Mouse (Mus musculus) forebrain, embryonic 14.5 days (tissue): ENCODE results near the gene Cd59a. TPM values are rescaled to one million over a fixed set of nuclear protein-coding genes. Genes with fewer than 3 reads are reported as not detected.
"Not testable (repeated sequence)": the region's sequence is repeated elsewhere in the genome, so short reads cannot be mapped to it uniquely, and the experiment has no call there.

Experiments used
- ATAC-seq: fragments of 200-750 bp; cut with Nextera tagmentation; 2 replicates; pipeline ENCODE4 v1.8.0; 2017; ENCODE audit warnings: mild to moderate bottlenecking, moderate library complexity
- DNase-seq: peaks from one replicate; pipeline ENCODE4 v3.0.0-alpha.2; 2015; ENCODE audit warnings: low spot score
- H3K27ac ChIP-seq: fragments of 300-500 bp; sonication (generic); 2 replicates; pipeline ENCODE4 v1.5.1; 2014; ENCODE audit warnings: low read depth, mild to moderate bottlenecking, control low read depth, low read length, moderate library complexity
- H3K27me3 ChIP-seq: fragments of 300-500 bp; sonication (generic); replicated peaks from 2 replicates; pipeline ENCODE4 v1.6.1; 2014; ENCODE audit warnings: low read length, control low read depth, mixed read lengths; ENCODE audit not compliant: control insufficient read depth, insufficient read depth
- H3K36me3 ChIP-seq: fragments of 300-500 bp; sonication (generic); 2 replicates; pipeline ENCODE4 v1.6.1; 2014; ENCODE audit warnings: low read length, control low read depth; ENCODE audit not compliant: control insufficient read depth, insufficient read depth
- H3K4me1 ChIP-seq: fragments of 300-500 bp; sonication (generic); 2 replicates; pipeline ENCODE4 v1.6.1; 2014; ENCODE audit warnings: antibody characterized with exemption, low read length, control low read depth; ENCODE audit not compliant: control insufficient read depth, insufficient read depth
- H3K4me2 ChIP-seq: fragments of 300-500 bp; sonication (generic); 2 replicates; pipeline ENCODE4 v1.6.1; 2014; ENCODE audit warnings: mild to moderate bottlenecking, control low read depth, low read length
- H3K4me3 ChIP-seq: fragments of 300-500 bp; sonication (generic); 2 replicates; pipeline ENCODE4 v1.5.1; 2014; ENCODE audit warnings: low read depth, low read length, control low read depth
- H3K9ac ChIP-seq: fragments of 300-500 bp; sonication (generic); 2 replicates; pipeline ENCODE4 v1.6.1; 2014; ENCODE audit warnings: mild to moderate bottlenecking, low read length, control low read depth, moderate library complexity
- H3K9me3 ChIP-seq: fragments of 300-500 bp; sonication (generic); replicated peaks from 2 replicates; pipeline ENCODE4 v1.6.1; 2016; ENCODE audit warnings: low read length, control low read depth, mixed read lengths; ENCODE audit not compliant: control insufficient read depth
- WGBS: fragments of 180-500 bp; shearing (Covaris S2); extraction: QIAGEN DNeasy Blood & Tissue Kit; methylation state at CpG from one replicate; pipeline ENCODE4 v1.1.7; 2014; 5-methylcytosine and 5-hydroxymethylcytosine counted together
- polyA plus RNA-seq: library from polyadenylated mRNA; unstranded; fragments of >200 nt; fragmentation: Nextera tagmentation; extraction: Ambion mirVana; gene quantifications from 2 replicates; pipeline ENCODE4 v1.2.1, GENCODE M21; 2014

Gene Cd59a
- 5.7 and 7.3 TPM in 2 replicates for polyA plus RNA-seq

DNA sequence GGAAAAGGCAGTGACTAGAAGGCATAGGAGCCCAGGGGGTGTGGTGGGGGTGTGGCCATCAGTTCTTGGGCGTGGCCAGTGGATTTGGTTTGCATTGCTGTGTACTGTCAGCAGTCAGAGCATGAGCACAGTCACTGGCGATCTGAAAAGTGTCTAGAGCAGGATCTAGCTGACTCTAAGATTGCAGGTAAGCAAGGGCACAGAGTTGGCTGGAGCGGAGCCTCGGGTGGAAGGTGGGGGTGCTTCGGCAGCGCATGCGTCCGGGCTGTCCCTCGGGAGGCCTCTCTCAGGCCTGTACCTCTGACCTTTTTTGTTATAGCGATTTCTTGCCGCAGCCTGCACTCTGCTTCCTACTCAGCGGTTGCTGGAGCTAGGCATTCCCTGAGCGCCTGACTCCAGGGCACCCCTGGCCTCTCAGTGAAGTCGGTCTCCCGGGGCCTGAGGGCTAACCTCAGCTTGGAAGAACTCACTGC lies at the start of gene Cd59a:
Gene Cd59a (plus strand): TSS at position 61 of the 473 bp plus-strand sequence.
- WGBS: 9% methylated on average over 15 of the region's 15 CpGs

GRCm38 (mm10) chr2:104058381-104058780 lies 37.2 kb upstream of the Cd59a start:
- DNase-seq: no peak
- no peak overlapping the region for H3K9ac ChIP-seq

More for the DNA sequence above, at the start of gene Cd59a:
- DNase-seq: peak; percentile 70
- Histone ChIP-seq H3K4me1 (0 out of 2 replicates have a peak, but pooled peaks cover 4% of the 10 kb centered on the region), H3K9ac (peak within 1 kb of the TSS; percentile 54), H3K36me3 (no peaks in the 10 kb centered on the region), H3K27me3 (no peaks in the 10 kb centered on the region), H3K9me3 (no peaks in the 10 kb centered on the region), H3K4me2 (peak within 1 kb of the TSS; percentile 57), H3K4me3 (peak within 1 kb of the TSS; percentile 30), H3K27ac (0 out of 2 replicates have a peak within 1 kb of the TSS, but pooled peaks have one; percentile 9)
- ATAC-seq: peak; percentile 79

DNA sequence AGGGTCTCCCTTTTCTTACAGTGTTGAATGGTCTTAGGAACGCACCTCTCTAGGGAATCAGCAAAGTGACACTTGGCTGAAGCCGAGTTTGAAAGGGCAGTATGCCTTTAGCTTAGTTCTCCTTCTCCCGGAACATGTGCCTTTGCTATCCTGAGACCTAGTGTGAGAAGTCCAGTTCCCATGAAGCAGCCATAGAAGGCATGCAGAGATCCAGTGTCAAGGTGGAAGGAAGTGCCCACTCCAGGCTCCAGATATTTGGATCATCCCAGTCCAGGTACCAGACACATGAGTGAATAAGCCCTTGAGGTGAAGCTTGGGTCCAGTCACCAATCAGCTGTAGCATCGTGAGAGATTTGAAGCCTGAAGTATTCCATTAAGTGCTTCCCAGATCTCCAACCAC lies 36.6 kb upstream of the Cd59a start:
- no peak overlapping the region for H3K4me3 ChIP-seq
- H3K4me1 ChIP-seq: no peaks in the 10 kb centered on the region
- H3K27me3 ChIP-seq: no peaks in the 10 kb centered on the region
- no peak overlapping the region for H3K4me2 ChIP-seq
- DNase-seq (no peak), ATAC-seq (no peak)
- H3K27ac ChIP-seq: no peak overlapping the region
- WGBS: 92% methylated on average over 4 of the region's 4 CpGs
- no peak overlapping the region for H3K9ac ChIP-seq
- H3K9me3 ChIP-seq: no peaks in the 10 kb centered on the region
- H3K36me3 ChIP-seq: peaks cover 27% of the 10 kb centered on the region

More at GRCm38 (mm10) chr2:104058381-104058780, 37.2 kb upstream of the Cd59a start:
- H3K27ac ChIP-seq: no peak overlapping the region
- H3K4me1 ChIP-seq: no peaks in the 10 kb centered on the region
- no peaks in the 10 kb centered on the region for H3K9me3 ChIP-seq
- no peaks in the 10 kb centered on the region for H3K27me3 ChIP-seq
- 91% methylated on average over 1 of the region's 1 CpGs for WGBS
- no peak overlapping the region for H3K4me2 ChIP-seq
- no peak for ATAC-seq
- H3K36me3 ChIP-seq: peaks cover 33% of the 10 kb centered on the region
- H3K4me3 ChIP-seq: no peak overlapping the region

- peaks cover 21% of the 10 kb centered on the region; the same call in 1 of the 2 replicates for H3K36me3 ChIP-seq
- H3K27ac ChIP-seq: no peak overlapping the region
- H3K4me3 ChIP-seq: no peak overlapping the region
- no peaks in the 10 kb centered on the region for H3K27me3 ChIP-seq
- no peak for DNase-seq
- no peak overlapping the region for H3K9ac ChIP-seq
- H3K4me2 ChIP-seq: no peak overlapping the region
- 90% methylated on average over 10 of the region's 10 CpGs for WGBS
- no peak for ATAC-seq
- no peaks in the 10 kb centered on the region for H3K9me3 ChIP-seq
- no peaks in the 10 kb centered on the region for H3K4me1 ChIP-seq
Observed at GRCm38 (mm10) chr2:104059786-104060185, 35.8 kb upstream of the Cd59a start.

GRCm38 (mm10) chr2:104060996-104061395 lies 34.6 kb upstream of the Cd59a start:
- Histone ChIP-seq H3K9ac (no peak overlapping the region), H3K27ac (no peak overlapping the region), H3K27me3 (no peaks in the 10 kb centered on the region), H3K4me1 (no peaks in the 10 kb centered on the region), H3K9me3 (no peaks in the 10 kb centered on the region), H3K4me2 (no peak overlapping the region), H3K4me3 (no peak overlapping the region), H3K36me3 (peaks cover 14% of the 10 kb centered on the region; the same call in 1 of the 2 replicates)
- 95% methylated on average over 6 of the region's 6 CpGs for WGBS
- no peak for DNase-seq
- no peak for ATAC-seq

DNA sequence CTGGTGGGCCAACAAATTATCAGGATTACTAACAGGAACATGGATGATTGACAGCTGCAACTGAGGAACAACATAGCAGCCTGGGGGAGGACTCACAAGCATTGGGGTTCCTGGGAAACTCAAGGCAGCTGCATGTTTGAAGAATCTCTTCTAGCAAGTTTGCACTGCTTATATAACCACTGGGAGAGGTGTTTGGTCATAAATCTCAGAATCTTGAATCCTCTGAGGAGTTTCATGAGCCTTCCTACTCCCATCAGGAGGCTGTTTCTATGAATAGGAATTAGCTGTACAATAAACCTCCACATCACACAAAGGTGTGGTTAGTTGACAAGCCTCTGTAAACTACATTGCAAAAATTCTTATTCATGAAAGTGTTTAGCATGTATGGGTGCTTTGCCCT lies 32.9 kb upstream of the Cd59a start:
- H3K4me2 ChIP-seq: no peak overlapping the region
- ATAC-seq: no peak
- H3K9me3 ChIP-seq: no peaks in the 10 kb centered on the region
- H3K4me1 ChIP-seq: no peaks in the 10 kb centered on the region
- no peak overlapping the region for H3K4me3 ChIP-seq
- H3K9ac ChIP-seq: no peak overlapping the region
- H3K27me3 ChIP-seq: no peaks in the 10 kb centered on the region
- no peak overlapping the region for H3K27ac ChIP-seq
- peaks cover 14% of the 10 kb centered on the region; the same call in 1 of the 2 replicates for H3K36me3 ChIP-seq
- DNase-seq: no peak

DNA sequence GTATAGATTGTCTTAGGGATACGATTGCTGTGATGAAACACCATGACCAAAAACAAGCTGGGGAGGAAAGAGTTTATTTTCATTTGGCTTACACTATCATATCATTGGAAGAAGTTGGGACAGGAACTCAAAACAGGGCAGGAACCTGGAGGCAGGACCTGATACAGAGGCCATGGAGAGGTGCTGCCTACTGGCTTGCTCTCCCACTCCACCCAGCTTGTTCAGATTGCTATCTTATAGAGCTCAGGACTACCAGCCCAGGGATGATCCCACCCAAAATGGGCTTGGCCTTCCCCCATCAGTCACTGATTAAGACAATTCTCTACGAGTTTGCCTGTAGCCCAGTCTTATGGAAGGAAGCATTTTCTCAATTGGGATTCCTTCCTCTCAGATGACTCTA lies 31.4 kb upstream of the Cd59a start:
- WGBS: 93% methylated on average over 2 of the region's 2 CpGs
- no peak for DNase-seq

GRCm38 (mm10) chr2:104065526-104065925 lies 30.1 kb upstream of the Cd59a start, which contains the start of gene Gm10912:
Gene Gm10912 (plus strand): TSS chr2:104065826.
- H3K36me3 ChIP-seq, H3K27me3 ChIP-seq, ATAC-seq, H3K9me3 ChIP-seq, H3K27ac ChIP-seq, H3K4me3 ChIP-seq, H3K4me1 ChIP-seq, DNase-seq, H3K4me2 ChIP-seq, H3K9ac ChIP-seq: not testable (repeated sequence)
- 91% methylated on average over 6 of the region's 6 CpGs for WGBS

More for the DNA sequence above, 31.4 kb upstream of the Cd59a start:
- peaks cover 12% of the 10 kb centered on the region; the same call in 1 of the 2 replicates for H3K36me3 ChIP-seq
- no peak overlapping the region for H3K4me2 ChIP-seq
- H3K4me1 ChIP-seq: no peaks in the 10 kb centered on the region
- H3K9me3 ChIP-seq: no peaks in the 10 kb centered on the region
- no peak for ATAC-seq
- H3K9ac ChIP-seq: no peak overlapping the region
- no peaks in the 10 kb centered on the region for H3K27me3 ChIP-seq
- H3K27ac ChIP-seq: no peak overlapping the region
- H3K4me3 ChIP-seq: no peak overlapping the region

GRCm38 (mm10) chr2:104068450-104068849 lies 27.2 kb upstream of the Cd59a start, which contains the start of gene Gm10799:
Gene Gm10799 (minus strand): TSS chr2:104068550.
- H3K27ac ChIP-seq, H3K36me3 ChIP-seq, H3K4me2 ChIP-seq, H3K4me1 ChIP-seq, H3K9ac ChIP-seq, DNase-seq, ATAC-seq, H3K4me3 ChIP-seq, H3K27me3 ChIP-seq, H3K9me3 ChIP-seq: not testable (repeated sequence)
- WGBS: 84% methylated on average over 7 of the region's 7 CpGs
